Mouse (Mus musculus) megakaryocyte, embryonic 14.5 days (primary cell): Measurements from ENCODE around the gene Tdrd1.

Source experiments
- FLI1 ChIP-seq: IDR thresholded peaks from 2 replicates; pipeline ENCODE4 v1.6.1; 2012; ENCODE audit warnings: low read length, inconsistent platforms, mixed read lengths
- GATA1 ChIP-seq: IDR thresholded peaks from 3 replicates; pipeline ENCODE4 v1.6.1; 2012; ENCODE audit warnings: mixed read lengths, low read length, inconsistent platforms, borderline replicate concordance

DNA sequence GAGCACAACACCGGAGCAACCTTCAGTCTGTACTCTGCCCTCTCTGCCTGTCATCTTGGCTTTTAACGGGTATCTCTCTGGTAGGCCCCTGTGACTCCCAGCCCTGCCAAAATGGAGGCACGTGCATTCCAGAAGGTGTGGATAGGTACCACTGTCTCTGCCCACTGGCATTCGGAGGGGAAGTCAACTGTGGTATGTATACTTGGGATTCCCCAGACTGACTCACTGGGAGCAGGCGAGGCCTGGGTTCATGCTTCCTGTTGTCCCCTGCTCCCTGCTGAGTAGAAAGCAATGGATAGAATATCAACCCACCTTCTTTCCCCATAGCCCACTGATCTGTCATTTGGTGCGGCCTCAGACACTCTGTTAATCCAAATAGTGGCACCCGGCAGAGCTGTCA is 79.4 kb downstream of the Tdrd1 start:
- TF ChIP-seq GATA1 = no peak
- no peak for TF ChIP-seq FLI1
